Mouse (Mus musculus) intestine, embryonic 15.5 days (tissue): ENCODE results near the gene Mael. TPM values are rescaled to one million over a fixed set of nuclear protein-coding genes. Genes with fewer than 3 reads are reported as not detected.

Experiments
- ATAC-seq: fragments of 200-750 bp; cut with Nextera tagmentation; 2 replicates; pipeline ENCODE4 v1.8.0; 2017; ENCODE audit warnings: moderate TSS enrichment, moderate library complexity
- H3K27ac ChIP-seq: fragments of 300-500 bp; sonication (generic); 2 replicates; pipeline ENCODE4 v1.5.1; 2015; ENCODE audit warnings: mild to moderate bottlenecking, inconsistent platforms
- H3K27me3 ChIP-seq: fragments of 300-500 bp; sonication (generic); replicated peaks from 2 replicates; pipeline ENCODE4 v1.6.1; 2015; ENCODE audit warnings: inconsistent platforms
- H3K36me3 ChIP-seq: fragments of 300-500 bp; sonication (generic); 2 replicates; pipeline ENCODE4 v1.6.1; 2015; ENCODE audit warnings: inconsistent platforms
- H3K4me1 ChIP-seq: fragments of 300-500 bp; sonication (generic); replicated peaks from 2 replicates; pipeline ENCODE4 v1.6.1; 2015; ENCODE audit warnings: inconsistent platforms
- H3K4me2 ChIP-seq: fragments of 300-500 bp; sonication (generic); replicated peaks from 2 replicates; pipeline ENCODE4 v1.6.1; 2015; ENCODE audit warnings: mild to moderate bottlenecking, inconsistent platforms
- H3K4me3 ChIP-seq: fragments of 300-500 bp; sonication (generic); replicated peaks from 2 replicates; pipeline ENCODE4 v1.5.1; 2015; ENCODE audit warnings: inconsistent platforms
- H3K9ac ChIP-seq: fragments of 300-500 bp; sonication (generic); 2 replicates; pipeline ENCODE4 v1.6.1; 2015; ENCODE audit warnings: inconsistent platforms
- H3K9me3 ChIP-seq: fragments of 300-500 bp; sonication (generic); 2 replicates; pipeline ENCODE4 v1.6.1; 2016; ENCODE audit warnings: inconsistent platforms
- WGBS: fragments of 180-500 bp; shearing (Covaris S2); methylation state at CpG from one replicate; pipeline ENCODE4 v1.1.7; 2015; 5-methylcytosine and 5-hydroxymethylcytosine counted together
- polyA plus RNA-seq: library from polyadenylated mRNA; unstranded; fragments of >200 nt; fragmentation: Nextera tagmentation; extraction: Ambion mirVana; gene quantifications from 2 replicates; pipeline ENCODE4 v1.2.1, GENCODE M21; 2015

The Mael gene
- polyA plus RNA-seq = not detected in 2 replicates

- H3K27me3 ChIP-seq = no peaks in the 10 kb centered on the region
- no peaks in the 10 kb centered on the region for H3K36me3 ChIP-seq
- no peak for ATAC-seq
- no peak within 1 kb of the TSS for H3K27ac ChIP-seq
- WGBS = 81% methylated on average over 53 of the region's 53 CpGs
- H3K9me3 ChIP-seq = no peaks in the 10 kb centered on the region
- no peak within 1 kb of the TSS for H3K9ac ChIP-seq
- no peak within 1 kb of the TSS for H3K4me3 ChIP-seq
- H3K4me1 ChIP-seq = no peaks in the 10 kb centered on the region
- no peak within 1 kb of the TSS for H3K4me2 ChIP-seq
These were observed at the start of gene Mael for GRCm38 (mm10) chr1:166238315-166238969. Gene Mael (minus strand): TSS chr1:166238747.

DNA sequence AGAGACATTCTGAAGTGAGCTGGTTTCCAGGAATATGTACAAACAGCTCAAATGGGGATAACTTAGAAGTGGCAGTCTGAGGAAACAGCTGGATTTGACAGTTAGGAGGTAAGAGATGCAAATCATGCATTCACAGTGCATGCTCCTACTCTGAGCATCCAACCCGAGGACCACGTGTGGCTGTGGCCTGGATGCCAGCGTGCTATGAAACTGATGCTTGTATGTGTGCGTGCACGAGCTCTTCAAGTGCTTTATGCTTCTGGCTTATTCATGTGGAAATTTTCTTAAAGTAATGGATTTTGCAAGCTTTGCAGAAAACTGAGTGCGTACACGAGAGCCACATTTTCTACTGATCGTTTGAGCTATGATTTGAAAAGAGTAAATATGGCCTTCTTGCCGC, 47.7 kb upstream of the Mael start:
- Histone ChIP-seq H3K4me2 (no peak overlapping the region), H3K36me3 (no peaks in the 10 kb centered on the region), H3K9ac (no peak overlapping the region), H3K4me1 (peaks cover 4% of the 10 kb centered on the region), H3K27ac (no peak overlapping the region), H3K27me3 (no peaks in the 10 kb centered on the region), H3K9me3 (no peaks in the 10 kb centered on the region), H3K4me3 (no peak overlapping the region)
- no peak for ATAC-seq
- 80% methylated on average over 9 of the region's 9 CpGs for WGBS

GRCm38 (mm10) chr1:166284390-166284789, 45.8 kb upstream of the Mael start:
- 78% methylated on average over 8 of the region's 8 CpGs for WGBS
- Histone ChIP-seq H3K27ac (no peak overlapping the region), H3K27me3 (no peaks in the 10 kb centered on the region), H3K4me1 (peaks cover 4% of the 10 kb centered on the region), H3K36me3 (no peaks in the 10 kb centered on the region), H3K9me3 (no peaks in the 10 kb centered on the region), H3K9ac (no peak overlapping the region), H3K4me2 (no peak overlapping the region), H3K4me3 (no peak overlapping the region)
- no peak for ATAC-seq

DNA sequence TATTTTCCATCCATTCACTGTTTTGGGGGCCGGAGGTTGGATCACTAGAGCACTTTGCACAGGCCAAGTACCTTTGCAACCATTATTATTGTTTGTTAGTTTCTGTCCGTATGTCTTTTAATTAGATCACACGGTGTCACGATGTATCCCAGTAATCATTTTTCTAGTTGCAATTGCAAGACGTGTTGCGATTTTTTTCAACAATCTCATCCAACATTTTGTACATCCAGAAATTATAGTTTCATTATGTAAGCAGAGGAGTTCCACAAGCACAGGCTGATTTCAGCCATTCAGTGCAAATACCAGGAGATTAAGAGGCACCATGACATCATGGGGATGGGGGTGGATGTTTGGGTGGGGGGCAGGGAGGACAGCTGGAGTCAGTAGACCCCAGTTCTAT, 44.9 kb upstream of the Mael start:
- no peak for ATAC-seq

GRCm38 (mm10) chr1:166282597-166283210, 44.2 kb upstream of the Mael start:
- peak overlapping the region; percentile 16; the same call in 1 of the 2 replicates for H3K4me3 ChIP-seq
- H3K27me3 ChIP-seq = no peaks in the 10 kb centered on the region
- peaks cover 4% of the 10 kb centered on the region for H3K4me1 ChIP-seq
- peak overlapping the region; percentile 57 for H3K4me2 ChIP-seq
- 10% methylated on average over 22 of the region's 22 CpGs for WGBS
- no peak overlapping the region for H3K27ac ChIP-seq
- H3K9ac ChIP-seq = no peak overlapping the region
- H3K36me3 ChIP-seq = no peaks in the 10 kb centered on the region
- no peaks in the 10 kb centered on the region for H3K9me3 ChIP-seq
- peak; percentile 73 for ATAC-seq

More for the DNA sequence above, 44.9 kb upstream of the Mael start:
- WGBS = 90% methylated on average over 6 of the region's 6 CpGs
- no peaks in the 10 kb centered on the region for H3K27me3 ChIP-seq
- H3K9me3 ChIP-seq = no peaks in the 10 kb centered on the region
- no peak overlapping the region for H3K9ac ChIP-seq
- H3K27ac ChIP-seq = no peak overlapping the region
- peaks cover 4% of the 10 kb centered on the region for H3K4me1 ChIP-seq
- no peak overlapping the region for H3K4me3 ChIP-seq
- H3K4me2 ChIP-seq = no peak overlapping the region
- no peaks in the 10 kb centered on the region for H3K36me3 ChIP-seq

DNA sequence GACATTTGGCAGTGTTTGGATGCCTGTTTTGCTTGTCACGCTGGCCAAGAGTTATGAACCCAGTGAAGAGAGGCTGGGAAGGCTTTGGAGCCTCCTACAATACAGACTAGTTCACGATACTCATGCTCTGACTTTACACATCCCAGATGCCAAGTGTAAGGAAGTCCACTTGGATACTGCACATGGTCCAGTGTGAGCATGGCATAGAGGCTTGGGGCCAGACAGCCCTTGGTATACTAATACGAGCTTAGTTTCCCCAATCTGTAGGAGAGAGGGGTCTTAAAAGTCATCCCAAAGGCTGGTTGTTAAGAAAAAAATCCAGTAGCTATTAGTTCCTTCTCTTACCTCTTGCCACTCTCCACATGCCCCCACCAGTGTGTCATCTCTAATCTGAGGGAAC, 43.3 kb upstream of the Mael start:
- no peaks in the 10 kb centered on the region for H3K9me3 ChIP-seq
- no peaks in the 10 kb centered on the region for H3K36me3 ChIP-seq
- no peak overlapping the region for H3K9ac ChIP-seq
- H3K27me3 ChIP-seq = no peaks in the 10 kb centered on the region
- no peak overlapping the region for H3K27ac ChIP-seq
- 72% methylated on average over 3 of the region's 3 CpGs for WGBS
- ATAC-seq = no peak
- H3K4me1 ChIP-seq = peaks cover 4% of the 10 kb centered on the region
- H3K4me3 ChIP-seq = no peak overlapping the region
- H3K4me2 ChIP-seq = no peak overlapping the region

DNA sequence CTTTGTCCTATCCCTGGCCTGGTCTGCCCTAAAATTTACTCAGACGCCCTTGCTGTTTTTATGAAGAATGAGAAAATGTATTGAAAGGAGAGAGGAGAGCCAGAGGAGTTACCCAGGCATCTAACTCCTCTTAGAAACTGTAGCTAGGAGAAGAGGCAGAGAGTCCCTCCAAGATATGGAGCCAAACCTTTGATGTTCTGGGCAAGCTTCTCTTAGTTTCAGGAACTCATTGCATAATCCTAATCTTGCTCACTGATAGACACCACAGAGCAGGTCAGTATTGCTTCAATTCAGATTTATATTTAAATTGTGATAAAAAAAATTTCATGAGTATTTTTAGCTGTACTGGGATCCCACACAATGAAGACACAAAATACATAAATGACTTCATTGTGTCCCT, 42.7 kb upstream of the Mael start:
- no peak overlapping the region for H3K27ac ChIP-seq
- H3K36me3 ChIP-seq = no peaks in the 10 kb centered on the region
- no peaks in the 10 kb centered on the region for H3K9me3 ChIP-seq
- no peak overlapping the region for H3K4me3 ChIP-seq
- no peaks in the 10 kb centered on the region for H3K27me3 ChIP-seq
- no peak overlapping the region for H3K4me2 ChIP-seq
- 67% methylated on average over 1 of the region's 1 CpGs for WGBS
- ATAC-seq = no peak
- peaks cover 4% of the 10 kb centered on the region for H3K4me1 ChIP-seq
- no peak overlapping the region for H3K9ac ChIP-seq

- no peak for ATAC-seq
- H3K9me3 ChIP-seq = no peaks in the 10 kb centered on the region
- H3K36me3 ChIP-seq = no peaks in the 10 kb centered on the region
- no peak overlapping the region for H3K9ac ChIP-seq
- 19% methylated on average over 1 of the region's 1 CpGs for WGBS
- peaks cover 4% of the 10 kb centered on the region for H3K4me1 ChIP-seq
- H3K27me3 ChIP-seq = no peaks in the 10 kb centered on the region
- no peak overlapping the region for H3K4me2 ChIP-seq
- H3K27ac ChIP-seq = no peak overlapping the region
- H3K4me3 ChIP-seq = no peak overlapping the region
These were observed 42.0 kb upstream of the Mael start for GRCm38 (mm10) chr1:166280566-166280965.

DNA sequence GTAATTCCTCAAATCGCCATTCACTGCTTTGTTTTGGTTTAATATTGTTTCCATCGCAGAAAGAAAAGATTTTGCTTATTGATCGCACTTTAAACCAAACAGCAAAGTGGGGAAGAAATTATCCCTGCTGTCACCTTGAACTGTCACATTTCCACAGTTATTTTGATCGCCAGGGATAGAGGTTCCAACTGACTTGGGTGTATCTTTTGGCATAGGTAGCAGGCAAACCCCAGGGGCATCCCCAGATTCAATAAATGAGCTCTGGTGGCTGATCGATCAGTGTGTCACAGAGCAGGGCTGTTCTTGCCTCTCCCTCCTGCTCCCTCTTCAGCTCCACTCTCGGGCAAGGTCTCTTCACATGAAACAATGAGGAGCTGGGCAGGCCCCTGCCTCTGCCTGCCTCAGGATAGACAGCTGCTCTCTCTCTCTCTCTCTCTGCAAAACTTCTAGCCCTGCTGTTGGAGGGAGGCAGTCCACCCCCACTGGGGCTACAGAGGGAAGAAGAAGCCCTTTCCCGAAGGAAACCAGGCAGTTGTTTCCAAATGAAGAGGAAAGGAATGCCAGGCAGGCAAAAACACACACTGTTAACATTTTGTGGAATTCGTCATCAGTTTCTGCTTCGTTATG, 41.1 kb upstream of the Mael start:
- no peak for ATAC-seq
- H3K4me2 ChIP-seq = no peak overlapping the region
- H3K9ac ChIP-seq = no peak overlapping the region
- no peaks in the 10 kb centered on the region for H3K9me3 ChIP-seq
- WGBS = 48% methylated on average over 9 of the region's 9 CpGs
- H3K27me3 ChIP-seq = no peaks in the 10 kb centered on the region
- H3K4me3 ChIP-seq = no peak overlapping the region
- H3K27ac ChIP-seq = no peak overlapping the region
- no peaks in the 10 kb centered on the region for H3K36me3 ChIP-seq
- peaks cover 4% of the 10 kb centered on the region for H3K4me1 ChIP-seq

GRCm38 (mm10) chr1:166278786-166279185, 40.2 kb upstream of the Mael start:
- Histone ChIP-seq H3K4me2 (no peak overlapping the region), H3K36me3 (no peaks in the 10 kb centered on the region), H3K4me3 (no peak overlapping the region), H3K4me1 (peaks cover 4% of the 10 kb centered on the region), H3K27me3 (no peaks in the 10 kb centered on the region), H3K27ac (no peak overlapping the region), H3K9me3 (no peaks in the 10 kb centered on the region), H3K9ac (no peak overlapping the region)
- no peak for ATAC-seq
- WGBS = 51% methylated on average over 2 of the region's 2 CpGs

DNA sequence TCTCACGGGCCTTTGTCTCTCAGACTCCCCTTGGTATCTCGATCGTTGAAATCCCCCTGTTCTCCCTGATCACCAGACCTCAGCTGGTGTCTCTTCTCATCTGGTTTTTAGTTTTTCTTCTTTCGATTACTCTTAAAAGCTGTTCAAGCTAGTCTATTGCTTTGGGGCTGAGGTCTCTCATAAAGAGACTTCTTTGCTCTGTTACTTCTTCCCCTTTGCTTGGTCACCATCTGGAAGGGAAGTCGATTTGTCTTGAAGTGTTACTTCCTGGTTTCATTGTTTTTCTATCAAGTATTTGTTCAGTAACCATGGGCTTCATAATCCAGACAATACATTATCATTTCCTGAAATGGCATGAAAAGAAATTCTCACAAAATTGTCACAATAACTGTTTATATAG, 29.7 kb upstream of the Mael start:
- Histone ChIP-seq H3K27me3 (no peaks in the 10 kb centered on the region), H3K4me3 (no peak overlapping the region), H3K9me3 (no peaks in the 10 kb centered on the region), H3K27ac (no peak overlapping the region), H3K9ac (no peak overlapping the region), H3K36me3 (no peaks in the 10 kb centered on the region), H3K4me2 (no peak overlapping the region), H3K4me1 (no peaks in the 10 kb centered on the region)
- WGBS = 81% methylated on average over 5 of the region's 5 CpGs
- no peak for ATAC-seq

GRCm38 (mm10) chr1:166266918-166267317, 28.4 kb upstream of the Mael start:
- WGBS = 92% methylated on average over 9 of the region's 9 CpGs
- ATAC-seq = no peak

More at GRCm38 (mm10) chr1:166266918-166267317, 28.4 kb upstream of the Mael start:
- no peak overlapping the region for H3K9ac ChIP-seq
- no peaks in the 10 kb centered on the region for H3K27me3 ChIP-seq
- H3K36me3 ChIP-seq = no peaks in the 10 kb centered on the region
- H3K4me1 ChIP-seq = no peaks in the 10 kb centered on the region
- no peak overlapping the region for H3K4me2 ChIP-seq
- H3K4me3 ChIP-seq = no peak overlapping the region
- H3K9me3 ChIP-seq = no peaks in the 10 kb centered on the region
- H3K27ac ChIP-seq = no peak overlapping the region
